Mouse (Mus musculus) thymus, postnatal 36 days (tissue): ENCODE measurements around the gene Gm28827.
"Not testable (repeated sequence)": the region's sequence is repeated elsewhere in the genome, so short reads cannot be mapped to it uniquely, and the experiment has no call there.

Source experiments
- DNase-seq, 2 experiments: peaks; one replicate each; pipeline ENCODE4 v3.0.0; 2022; ENCODE audit warnings: mixed read lengths in 2 of 2

Gm28827 gene

DNA sequence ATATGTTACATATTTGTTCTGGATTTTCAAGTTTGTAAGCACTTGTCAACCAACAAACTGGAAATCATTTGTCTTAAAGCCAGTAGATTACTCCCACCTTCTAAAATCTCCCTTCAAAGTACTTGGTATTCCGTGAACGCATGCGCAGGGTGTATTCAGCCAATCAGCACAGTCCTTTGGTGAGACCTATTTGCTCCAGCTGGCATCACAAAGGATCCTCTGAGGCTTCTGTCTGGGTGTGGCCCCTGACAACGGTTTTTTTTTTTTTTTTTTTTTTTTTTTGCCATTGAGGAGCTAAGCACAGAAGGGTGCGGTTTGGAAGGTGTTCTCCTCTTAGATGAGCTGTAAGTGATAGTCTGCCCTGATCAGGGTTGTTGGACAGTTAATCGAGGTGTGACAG, at the start of gene Gm28827:
Gene Gm28827, plus strand, starts transcription at position 301 of the 400 bp plus-strand sequence.
- DNase-seq = not testable (repeated sequence)
